Mouse (Mus musculus) olfactory bulb, adult 2 months (tissue): Measurements from ENCODE around the gene Tle2. TPM values are rescaled to one million over a fixed set of nuclear protein-coding genes. Genes with fewer than 3 reads are reported as not detected.

Source experiments
- H3K27ac ChIP-seq: fragments of 200-500 bp; 2 replicates; pipeline ENCODE4 v1.5.1; 2012; ENCODE audit warnings: low read depth, low read length; ENCODE audit not compliant: insufficient read depth
- H3K4me1 ChIP-seq: fragments of 200-500 bp; 2 replicates; pipeline ENCODE4 v1.6.1; 2012; ENCODE audit warnings: low read length; ENCODE audit not compliant: control insufficient read depth, insufficient read depth
- H3K4me3 ChIP-seq: fragments of 200-500 bp; 2 replicates; pipeline ENCODE4 v1.5.1; 2012; ENCODE audit warnings: mild to moderate bottlenecking, low read depth, low read length, moderate library complexity; ENCODE audit not compliant: insufficient read depth
- CTCF ChIP-seq: fragments of 200-500 bp; IDR thresholded peaks from 2 replicates; pipeline ENCODE4 v1.5.1; 2012; ENCODE audit warnings: low read depth, mild to moderate bottlenecking, low read length, moderate library complexity; ENCODE audit not compliant: insufficient read depth
- POLR2A ChIP-seq: fragments of 200-500 bp; IDR thresholded peaks from 2 replicates; pipeline ENCODE4 v1.6.1; 2012; ENCODE audit warnings: mild to moderate bottlenecking, low read depth, low read length, moderate library complexity; ENCODE audit not compliant: insufficient read depth
- WGBS: fragments of 180-500 bp; shearing (Covaris S2); methylation state at CpG from one replicate; pipeline ENCODE4 v1.1.7; 2018; 5-methylcytosine and 5-hydroxymethylcytosine counted together
- polyA plus RNA-seq: library from polyadenylated mRNA; stranded (reverse); fragments of >200 nt; gene quantifications from 2 replicates; pipeline ENCODE4 v1.2.4, GENCODE M21; 2012; ENCODE audit warnings: low replicate concordance; ENCODE audit not compliant: missing spikeins, insufficient read depth, insufficient read length

Gene Tle2
- polyA plus RNA-seq, result not detected in 2 replicates

GRCm38 (mm10) chr10:81574081-81575056, at the start of gene Tle2:
TSS of gene Tle2 (plus strand) at chr10:81574561.
- peak within 1 kb of the TSS; percentile 59 for H3K4me3 ChIP-seq
- H3K4me1 ChIP-seq, result peaks cover 56% of the 10 kb centered on the region
- no peak within 1 kb of the TSS for H3K27ac ChIP-seq
- 29% methylated on average over 10 of the region's 10 CpGs for WGBS
- TF ChIP-seq POLR2A (no peak), CTCF (no peak)

- Histone ChIP-seq H3K27ac (no peak overlapping the region), H3K4me1 (no peaks in the 10 kb centered on the region), H3K4me3 (no peak overlapping the region)
- TF ChIP-seq CTCF (no peak), POLR2A (no peak)
- 70% methylated on average over 12 of the region's 13 CpGs for WGBS
Observed at GRCm38 (mm10) chr10:81525017-81525694, 49.2 kb upstream of the Tle2 start.

- TF ChIP-seq CTCF, result peak; percentile 71
- TF ChIP-seq POLR2A, result no peak
- Histone ChIP-seq H3K27ac (no peak overlapping the region), H3K4me1 (no peaks in the 10 kb centered on the region), H3K4me3 (no peak overlapping the region)
- WGBS, result 16% methylated on average over 14 of the region's 14 CpGs
Observed at GRCm38 (mm10) chr10:81526779-81527178, 47.6 kb upstream of the Tle2 start.

- Histone ChIP-seq H3K4me3 (no peak overlapping the region), H3K4me1 (peaks cover 20% of the 10 kb centered on the region), H3K27ac (no peak overlapping the region)
- TF ChIP-seq POLR2A (no peak), CTCF (no peak)
- 72% methylated on average over 16 of the region's 16 CpGs for WGBS
Observed at GRCm38 (mm10) chr10:81534826-81535225, 39.5 kb upstream of the Tle2 start.

GRCm38 (mm10) chr10:81536734-81537133, 37.6 kb upstream of the Tle2 start:
- Histone ChIP-seq H3K4me1 (peaks cover 34% of the 10 kb centered on the region), H3K4me3 (no peak overlapping the region), H3K27ac (no peak overlapping the region)
- 77% methylated on average over 6 of the region's 6 CpGs for WGBS
- TF ChIP-seq CTCF (no peak), POLR2A (no peak)

GRCm38 (mm10) chr10:81537429-81537828, 36.9 kb upstream of the Tle2 start:
- no peak overlapping the region for H3K4me3 ChIP-seq
- 93% methylated on average over 2 of the region's 2 CpGs for WGBS
- no peak for TF ChIP-seq CTCF
- TF ChIP-seq POLR2A, result no peak

GRCm38 (mm10) chr10:81538321-81539048, 35.9 kb upstream of the Tle2 start:
- 92% methylated on average over 3 of the region's 3 CpGs for WGBS
- TF ChIP-seq CTCF, result no peak
- no peak for TF ChIP-seq POLR2A
- Histone ChIP-seq H3K27ac (no peak overlapping the region), H3K4me3 (no peak overlapping the region), H3K4me1 (peaks cover 51% of the 10 kb centered on the region)

More at GRCm38 (mm10) chr10:81537429-81537828, 36.9 kb upstream of the Tle2 start:
- Histone ChIP-seq H3K27ac (no peak overlapping the region), H3K4me1 (peaks cover 41% of the 10 kb centered on the region)

- Histone ChIP-seq H3K4me3 (no peak overlapping the region), H3K4me1 (peaks cover 43% of the 10 kb centered on the region)
- 76% methylated on average over 5 of the region's 5 CpGs for WGBS
Observed at GRCm38 (mm10) chr10:81541363-81541762, 33.0 kb upstream of the Tle2 start.

GRCm38 (mm10) chr10:81541803-81542202, 32.6 kb upstream of the Tle2 start:
- no peak overlapping the region for H3K4me3 ChIP-seq
- no peak overlapping the region; the same call in 1 of the 2 replicates for H3K27ac ChIP-seq
- 77% methylated on average over 10 of the region's 10 CpGs for WGBS
- H3K4me1 ChIP-seq, result peaks cover 43% of the 10 kb centered on the region
- no peak for TF ChIP-seq POLR2A

More at GRCm38 (mm10) chr10:81541363-81541762, 33.0 kb upstream of the Tle2 start:
- H3K27ac ChIP-seq, result no peak overlapping the region
- no peak for TF ChIP-seq CTCF
- TF ChIP-seq POLR2A, result no peak
